Mouse (Mus musculus) lung, embryonic 15.5 days (tissue): Measurements from ENCODE around the gene Prss56. TPM values are rescaled to one million over a fixed set of nuclear protein-coding genes. Genes with fewer than 3 reads are reported as not detected.

ENCODE experiments used
- polyA plus RNA-seq: library from polyadenylated mRNA; unstranded; fragments of >200 nt; fragmentation: Nextera tagmentation; extraction: Ambion mirVana; gene quantifications from 2 replicates; pipeline ENCODE4 v1.2.1, GENCODE M21; 2015

The Prss56 gene
- polyA plus RNA-seq, 1 experiment from 2014 or later, result not detected

Other genes with a start within 250 kb of the Prss56 start
- not detected in 2 replicates for gene Alppl2, start 93.4 kb upstream of the Prss56 start, polyA plus RNA-seq
- gene Alpi, start 81.7 kb upstream of the Prss56 start, polyA plus RNA-seq, result 0.06 TPM in 1 of 2 replicates, not detected in the other
- gene Akp3, start 58.3 kb upstream of the Prss56 start, polyA plus RNA-seq, result not detected in 2 replicates
- 0.36 and 1.2 TPM in 2 replicates for gene Ecel1, start 26.8 kb upstream of the Prss56 start, polyA plus RNA-seq
- 0.06 and 0.24 TPM in 2 replicates for gene Chrnd, start 7.3 kb downstream of the Prss56 start, polyA plus RNA-seq
- gene Chrng, start 21.3 kb downstream of the Prss56 start, polyA plus RNA-seq, result 0.12 and 0.25 TPM in 2 replicates
- gene Eif4e2, start 30.6 kb downstream of the Prss56 start, polyA plus RNA-seq, result 161 and 163 TPM in 2 replicates
- 0.20 and 0.41 TPM in 2 replicates for gene Efhd1, start 81.0 kb downstream of the Prss56 start, polyA plus RNA-seq
- gene Gigyf2, start 143.7 kb downstream of the Prss56 start, polyA plus RNA-seq, result 45.3 and 50.6 TPM in 2 replicates
- gene Kcnj13, start 211.4 kb downstream of the Prss56 start, polyA plus RNA-seq, result 6.0 and 6.1 TPM in 2 replicates